Mouse (Mus musculus): ENCODE measurements at regions not wholly inside any gene's neighbourhood (a gene's known extent, or its start where the extent isn't known, plus 50 kb on each side); places are given as distances from the start of the nearest gene placed in this dataset.

DNA sequence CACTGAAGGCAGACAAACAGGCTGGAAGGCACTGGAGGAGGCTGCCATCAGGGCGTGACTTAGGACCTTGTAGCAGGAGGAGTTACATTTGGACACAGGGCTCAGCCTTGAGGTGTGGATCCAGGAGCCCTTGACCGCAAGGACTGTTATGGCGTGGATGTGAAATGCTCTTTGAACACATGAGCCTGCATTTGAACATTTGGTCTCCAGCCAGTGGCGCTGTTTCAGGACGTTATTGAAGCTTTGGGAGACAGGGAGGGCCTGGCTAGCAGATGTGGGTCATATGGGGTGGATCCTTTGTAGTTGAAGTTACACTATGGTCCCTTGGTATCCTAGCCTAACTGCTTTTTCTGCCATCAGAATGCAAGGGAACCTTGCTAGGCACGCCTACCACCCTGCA, 87.0 kb upstream of the Twist2 start:
- TF ChIP-seq EP300 (IDR thresholded peaks at IDR 0.05; ENCODE audit: insufficient read depth, low read depth, low read length) (no peak), CTCF (IDR thresholded peaks at IDR 0.05) (no peak), POLR2A (IDR thresholded peaks at IDR 0.05; ENCODE audit: insufficient read depth, low read depth, low read length) (no peak)
- H3K79me2 ChIP-seq (replicated peaks; ENCODE audit: control insufficient read depth, insufficient read depth, low read length): no peaks in the 10 kb centered on the region
- H3K27ac ChIP-seq: no peak overlapping the region
- H3K4me1 ChIP-seq (ENCODE audit: control insufficient read depth, insufficient read depth, low read length): no peaks in the 10 kb centered on the region
- WGBS: 74% methylated on average over 6 of the region's 6 CpGs
- no peak for DNase-seq
- H3K27me3 ChIP-seq (ENCODE audit: control insufficient read depth, insufficient read depth, low read length): no peaks in the 10 kb centered on the region
- H3K36me3 ChIP-seq (ENCODE audit: control insufficient read depth, insufficient read depth, low read length): no peaks in the 10 kb centered on the region
- no peak overlapping the region for H3K4me3 ChIP-seq
- intact Hi-C loops (cut with DNase I): no loop called here
- H3K9ac ChIP-seq (ENCODE audit: low read depth, low read length): no peak overlapping the region

DNA sequence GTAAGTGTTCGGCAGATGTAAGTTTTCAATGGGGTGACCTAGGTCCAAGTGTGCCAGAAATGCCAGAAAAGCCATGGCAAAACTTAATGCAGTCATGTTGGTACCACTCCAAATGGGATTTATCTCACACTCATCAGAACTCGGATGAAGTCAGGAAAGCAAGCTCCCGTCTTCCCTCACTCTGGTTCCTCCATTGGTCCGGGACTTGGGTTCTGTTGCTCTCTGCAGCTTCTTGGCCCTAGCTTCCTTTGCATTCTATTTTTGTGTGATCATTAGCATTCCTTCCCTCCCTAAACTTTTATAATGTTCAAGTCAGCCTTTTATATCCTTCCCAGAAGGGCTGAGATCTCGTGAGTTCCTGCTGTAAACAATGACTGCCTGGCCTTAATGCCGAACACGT, 85.9 kb upstream of the Twist2 start:
- Histone ChIP-seq H3K79me2 (replicated peaks; ENCODE audit: control insufficient read depth, insufficient read depth, low read length) (no peaks in the 10 kb centered on the region), H3K36me3 (ENCODE audit: control insufficient read depth, insufficient read depth, low read length) (no peaks in the 10 kb centered on the region), H3K9ac (ENCODE audit: low read depth, low read length) (no peak overlapping the region), H3K4me1 (ENCODE audit: control insufficient read depth, insufficient read depth, low read length) (no peaks in the 10 kb centered on the region), H3K27me3 (ENCODE audit: control insufficient read depth, insufficient read depth, low read length) (no peaks in the 10 kb centered on the region), H3K27ac (no peak overlapping the region), H3K4me3 (no peak overlapping the region)
- no peak for DNase-seq
- intact Hi-C loops (cut with DNase I): no loop called here
- TF ChIP-seq CTCF (IDR thresholded peaks at IDR 0.05) (no peak), EP300 (IDR thresholded peaks at IDR 0.05; ENCODE audit: insufficient read depth, low read depth, low read length) (no peak), POLR2A (IDR thresholded peaks at IDR 0.05; ENCODE audit: insufficient read depth, low read depth, low read length) (no peak)
- 59% methylated on average over 7 of the region's 7 CpGs for WGBS

DNA sequence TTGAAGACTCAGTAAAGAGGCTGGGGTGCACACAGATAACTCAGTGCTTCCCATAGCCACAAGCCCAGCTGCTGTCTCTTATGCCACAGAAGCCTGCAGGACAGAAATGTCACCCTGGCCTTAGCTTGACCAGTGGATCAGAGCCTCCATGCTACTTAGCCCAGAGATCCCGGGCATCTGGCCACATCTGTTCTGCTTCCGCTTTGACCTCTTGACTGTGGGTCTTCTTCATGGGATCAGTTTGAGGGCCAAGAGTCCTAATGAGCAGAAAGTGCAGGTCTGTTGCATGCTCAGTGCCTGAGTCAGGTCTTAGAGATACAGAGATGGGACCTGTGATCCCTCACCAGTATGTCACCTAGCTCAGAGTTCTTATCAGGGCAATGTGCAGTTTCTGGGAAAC, 85.5 kb upstream of the Twist2 start:
- intact Hi-C loops (cut with DNase I): no loop called here
- Histone ChIP-seq H3K27me3 (ENCODE audit: control insufficient read depth, insufficient read depth, low read length) (no peaks in the 10 kb centered on the region), H3K36me3 (ENCODE audit: control insufficient read depth, insufficient read depth, low read length) (no peaks in the 10 kb centered on the region), H3K27ac (no peak overlapping the region), H3K79me2 (replicated peaks; ENCODE audit: control insufficient read depth, insufficient read depth, low read length) (no peaks in the 10 kb centered on the region), H3K4me3 (no peak overlapping the region), H3K4me1 (ENCODE audit: control insufficient read depth, insufficient read depth, low read length) (no peaks in the 10 kb centered on the region), H3K9ac (ENCODE audit: low read depth, low read length) (no peak overlapping the region)
- DNase-seq: no peak
- TF ChIP-seq CTCF (IDR thresholded peaks at IDR 0.05) (no peak), POLR2A (IDR thresholded peaks at IDR 0.05; ENCODE audit: insufficient read depth, low read depth, low read length) (no peak), EP300 (IDR thresholded peaks at IDR 0.05; ENCODE audit: insufficient read depth, low read depth, low read length) (no peak)
- 80% methylated on average over 2 of the region's 2 CpGs for WGBS

DNA sequence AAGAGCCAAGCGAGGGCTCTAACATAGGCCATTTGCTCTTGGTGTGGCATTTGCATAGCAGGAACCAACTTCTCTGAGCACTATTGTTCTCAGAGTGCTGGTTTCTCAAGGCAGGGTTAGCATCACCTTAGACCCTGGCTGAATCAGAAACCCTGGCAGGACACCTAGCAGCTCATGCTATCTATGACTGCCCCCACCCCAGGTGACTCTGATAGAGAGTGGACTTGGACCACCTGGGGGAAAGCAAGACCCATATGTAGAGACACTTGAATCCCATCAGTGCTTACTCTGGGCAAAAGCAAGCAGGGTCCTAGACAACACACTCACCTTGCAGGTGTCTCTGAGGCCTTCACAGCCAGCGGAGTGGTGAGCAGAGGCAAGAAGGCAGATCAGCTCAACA, 84.4 kb upstream of the Twist2 start:
- no peaks in the 10 kb centered on the region for H3K4me1 ChIP-seq (ENCODE audit: control insufficient read depth, insufficient read depth, low read length)
- TF ChIP-seq CTCF (IDR thresholded peaks at IDR 0.05): no peak
- no peak for TF ChIP-seq EP300 (IDR thresholded peaks at IDR 0.05; ENCODE audit: insufficient read depth, low read depth, low read length)
- TF ChIP-seq POLR2A (IDR thresholded peaks at IDR 0.05; ENCODE audit: insufficient read depth, low read depth, low read length): no peak
- H3K4me3 ChIP-seq: no peak overlapping the region
- H3K27me3 ChIP-seq (ENCODE audit: control insufficient read depth, insufficient read depth, low read length): no peaks in the 10 kb centered on the region
- intact Hi-C loops (cut with DNase I): no loop called here
- H3K36me3 ChIP-seq (ENCODE audit: control insufficient read depth, insufficient read depth, low read length): no peaks in the 10 kb centered on the region
- DNase-seq: no peak
- WGBS: 97% methylated on average over 2 of the region's 2 CpGs
- no peaks in the 10 kb centered on the region for H3K79me2 ChIP-seq (replicated peaks; ENCODE audit: control insufficient read depth, insufficient read depth, low read length)
- H3K27ac ChIP-seq: no peak overlapping the region
- no peak overlapping the region for H3K9ac ChIP-seq (ENCODE audit: low read depth, low read length)

DNA sequence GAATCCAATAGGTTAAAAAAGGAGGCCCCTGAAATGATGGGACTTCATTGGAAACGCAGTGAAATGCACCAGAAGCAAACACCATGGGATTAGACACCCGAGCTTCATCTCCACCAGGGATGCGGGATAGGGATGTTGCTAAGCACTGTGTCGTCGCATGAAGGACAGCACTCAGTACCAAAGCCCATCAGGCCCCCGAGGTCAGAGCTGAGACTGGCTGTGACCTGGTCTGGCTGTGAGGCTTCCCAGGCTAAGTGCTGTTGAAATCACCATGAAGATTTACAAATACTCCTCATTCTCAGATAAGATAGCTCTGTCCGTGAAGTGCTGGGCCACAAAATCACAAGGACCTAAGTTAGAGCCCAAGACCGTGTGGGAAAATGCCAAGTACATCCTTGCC, 83.3 kb upstream of the Twist2 start:
- DNase-seq: no peak
- 61% methylated on average over 8 of the region's 8 CpGs for WGBS
- Histone ChIP-seq H3K79me2 (replicated peaks; ENCODE audit: control insufficient read depth, insufficient read depth, low read length) (no peaks in the 10 kb centered on the region), H3K4me3 (no peak overlapping the region), H3K9ac (ENCODE audit: low read depth, low read length) (no peak overlapping the region), H3K27me3 (ENCODE audit: control insufficient read depth, insufficient read depth, low read length) (no peaks in the 10 kb centered on the region), H3K36me3 (ENCODE audit: control insufficient read depth, insufficient read depth, low read length) (no peaks in the 10 kb centered on the region), H3K4me1 (ENCODE audit: control insufficient read depth, insufficient read depth, low read length) (no peaks in the 10 kb centered on the region), H3K27ac (no peak overlapping the region)
- no peak for TF ChIP-seq EP300 (IDR thresholded peaks at IDR 0.05; ENCODE audit: insufficient read depth, low read depth, low read length)
- no peak for TF ChIP-seq POLR2A (IDR thresholded peaks at IDR 0.05; ENCODE audit: insufficient read depth, low read depth, low read length)
- TF ChIP-seq CTCF (IDR thresholded peaks at IDR 0.05): no peak
- intact Hi-C loops (cut with DNase I): no loop called here

DNA sequence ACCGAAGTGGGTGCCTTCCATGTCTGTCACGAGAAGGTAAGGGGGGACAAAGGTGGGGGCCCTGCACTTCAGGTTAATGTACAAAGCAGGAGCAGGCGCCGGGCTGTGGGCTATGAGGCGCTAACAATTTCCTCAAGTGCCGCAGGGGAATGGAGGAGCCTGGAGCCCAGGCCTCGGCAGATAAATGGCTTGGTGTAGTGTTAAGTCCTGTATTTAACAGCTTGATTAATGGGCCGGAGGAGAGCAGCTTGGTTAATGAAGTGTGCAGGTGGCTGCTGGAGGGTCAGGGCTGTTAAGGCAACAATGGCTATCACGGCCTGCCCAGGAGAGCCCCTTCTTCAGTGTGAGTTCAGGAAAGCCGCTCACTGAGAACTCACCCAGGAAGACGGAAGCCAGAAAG, 72.0 kb upstream of the Twist2 start:
- no peak for TF ChIP-seq POLR2A (IDR thresholded peaks at IDR 0.05; ENCODE audit: insufficient read depth, low read depth, low read length)
- no peak for TF ChIP-seq CTCF (IDR thresholded peaks at IDR 0.05)
- no peak for TF ChIP-seq EP300 (IDR thresholded peaks at IDR 0.05; ENCODE audit: insufficient read depth, low read depth, low read length)
- Histone ChIP-seq H3K36me3 (ENCODE audit: control insufficient read depth, insufficient read depth, low read length) (no peaks in the 10 kb centered on the region), H3K27ac (no peak overlapping the region), H3K4me3 (no peak overlapping the region), H3K79me2 (replicated peaks; ENCODE audit: control insufficient read depth, insufficient read depth, low read length) (no peaks in the 10 kb centered on the region), H3K9ac (ENCODE audit: low read depth, low read length) (no peak overlapping the region), H3K27me3 (ENCODE audit: control insufficient read depth, insufficient read depth, low read length) (no peaks in the 10 kb centered on the region), H3K4me1 (ENCODE audit: control insufficient read depth, insufficient read depth, low read length) (no peaks in the 10 kb centered on the region)
- intact Hi-C loops (cut with DNase I): no loop called here
- no peak for DNase-seq
- 81% methylated on average over 11 of the region's 11 CpGs for WGBS
